Mouse (Mus musculus): ENCODE results near the gene Zfp653.

- TF ChIP-seq CTCF (IDR thresholded peaks at IDR 0.05; ENCODE audit: low read depth): no peak
- no peak for TF ChIP-seq EP300 (IDR thresholded peaks at IDR 0.05; ENCODE audit: low read depth)
Measured at GRCm38 (mm10) chr9:22055713-22056112, 15.5 kb downstream of the Zfp653 start.
